Mouse (Mus musculus) MEL (cell line): ENCODE data around the gene Rnf34.

ENCODE experiments used
- CHD1 ChIP-seq: IDR thresholded peaks from 2 replicates; pipeline ENCODE4 v1.6.1; 2012; ENCODE audit warnings: low read depth, mild to moderate bottlenecking, inconsistent platforms, low read length, improper control_type of control experiment
- CTCF ChIP-seq, 3 experiments: IDR thresholded peaks in 2 of 3; conservative IDR thresholded peaks in 1 of 3; 2 replicates each; pipeline ENCODE4 v1.5.1; 2011 to 2012; ENCODE audit warnings: low read length in 3 of 3, low read depth in 2 of 3, mild to moderate bottlenecking in 2 of 3, improper control_type of control experiment in 1 of 3, inconsistent platforms in 1 of 3, mixed read lengths in 1 of 3, moderate library complexity in 1 of 3; ENCODE audit not compliant: control insufficient read depth in 1 of 3, insufficient read depth in 1 of 3, poor library complexity in 1 of 3, severe bottlenecking in 1 of 3
- GABPA ChIP-seq: IDR thresholded peaks from 2 replicates; pipeline ENCODE4 v1.6.1; 2012; ENCODE audit warnings: low read depth, mild to moderate bottlenecking, inconsistent platforms, low read length, improper control_type of control experiment, moderate library complexity
- GATA1 ChIP-seq: IDR thresholded peaks from 2 replicates; pipeline ENCODE4 v1.6.1; 2011; ENCODE audit warnings: low read depth, low read length, improper control_type of control experiment
- MAX ChIP-seq: IDR thresholded peaks from 2 replicates; pipeline ENCODE4 v1.6.1; 2011; ENCODE audit warnings: low read length, improper control_type of control experiment
- POLR2A ChIP-seq, 2 experiments: IDR thresholded peaks; 2 replicates each; pipeline ENCODE4 v1.6.1; 2011 to 2012; ENCODE audit warnings: low read length in 2 of 2, mild to moderate bottlenecking in 2 of 2, control low read depth in 1 of 2, improper control_type of control experiment in 1 of 2, low read depth in 1 of 2, moderate library complexity in 1 of 2; ENCODE audit not compliant: control insufficient read depth in 1 of 2, insufficient read depth in 1 of 2, poor library complexity in 1 of 2
- POLR2AphosphoS2 ChIP-seq: IDR thresholded peaks from 2 replicates; pipeline ENCODE4 v1.6.1; 2011; ENCODE audit warnings: low read length, improper control_type of control experiment
- TAL1 ChIP-seq: IDR thresholded peaks from 2 replicates; pipeline ENCODE4 v1.6.1; 2012; ENCODE audit warnings: mild to moderate bottlenecking, inconsistent platforms, low read length, moderate library complexity, mixed read lengths
- TCF12 ChIP-seq: IDR thresholded peaks from 2 replicates; pipeline ENCODE4 v1.6.1; 2014; ENCODE audit warnings: low read depth, mild to moderate bottlenecking, inconsistent platforms, low read length, improper control_type of control experiment, moderate library complexity
- ZKSCAN1 ChIP-seq: IDR thresholded peaks from 2 replicates; pipeline ENCODE4 v1.6.1; 2012; ENCODE audit warnings: low read depth, mild to moderate bottlenecking, inconsistent platforms, low read length, improper control_type of control experiment, moderate library complexity
- ZMIZ1 ChIP-seq: IDR thresholded peaks from 2 replicates; pipeline ENCODE4 v1.6.1; 2012; ENCODE audit warnings: low read depth, mild to moderate bottlenecking, inconsistent platforms, low read length, improper control_type of control experiment, moderate library complexity
- ZNF384 ChIP-seq: IDR thresholded peaks from 2 replicates; pipeline ENCODE4 v1.6.1; 2012; ENCODE audit warnings: low read depth, mild to moderate bottlenecking, inconsistent platforms, low read length, improper control_type of control experiment

DNA sequence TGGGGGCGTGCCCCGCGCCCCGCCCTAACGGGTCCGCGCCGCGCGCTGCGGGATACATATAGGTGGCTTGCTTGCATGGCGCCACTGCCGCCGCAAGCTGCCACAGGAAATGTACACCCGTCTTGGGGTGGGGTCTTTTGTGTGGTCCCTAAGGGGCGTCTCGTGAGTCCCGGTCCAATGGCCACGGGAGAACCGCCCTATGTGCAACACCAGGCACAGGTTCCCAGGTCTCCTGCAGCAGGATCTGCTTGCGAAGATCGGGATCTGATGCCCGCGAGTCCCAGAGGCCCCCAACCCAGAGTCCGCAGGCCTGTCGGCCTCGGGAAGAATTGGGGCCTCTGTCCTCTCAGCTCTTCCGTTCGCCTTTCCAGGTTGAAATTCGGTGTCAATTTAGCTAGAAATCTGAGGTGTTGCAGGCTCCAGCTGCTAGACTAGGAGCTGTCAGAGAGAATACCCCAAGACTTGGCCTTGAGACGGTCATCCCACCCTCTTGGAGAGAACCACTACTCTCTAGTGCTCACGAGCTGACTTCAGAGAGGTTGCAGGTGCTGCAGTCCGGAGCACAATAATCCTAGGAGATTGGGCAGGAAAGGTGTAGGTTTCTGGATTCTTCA lies 50.8 kb downstream of the Rnf34 start:
- no peak for TF ChIP-seq ZNF384
- TF ChIP-seq ZMIZ1, result no peak
- TF ChIP-seq POLR2AphosphoS2, result no peak
- TF ChIP-seq CHD1, result no peak
- TF ChIP-seq TCF12, result no peak
- no peak for TF ChIP-seq POLR2A (IDR thresholded peaks at IDR 0.05; ENCODE audit: control insufficient read depth in 1 of 2, insufficient read depth in 1 of 2, low read depth in 1 of 2, low read length in 2 of 2, poor library complexity in 1 of 2)
- no peak for TF ChIP-seq MAX
- TF ChIP-seq CTCF (IDR thresholded peaks at IDR 0.05 in 2 of 3, conservative IDR thresholded peaks at IDR 0.05 in 1 of 3; ENCODE audit: control insufficient read depth in 1 of 3, insufficient read depth in 1 of 3, low read depth in 2 of 3, low read length in 3 of 3, poor library complexity in 1 of 3, severe bottlenecking in 1 of 3), result no peak
- TF ChIP-seq GATA1, result no peak
- no peak for TF ChIP-seq TAL1
- no peak for TF ChIP-seq GABPA
- TF ChIP-seq ZKSCAN1, result no peak
